Mouse (Mus musculus): ENCODE data around the gene Btnl9.
"Not testable (repeated sequence)": the region's sequence is repeated elsewhere in the genome, so short reads cannot be mapped to it uniquely, and the experiment has no call there.

Btnl9 gene

DNA sequence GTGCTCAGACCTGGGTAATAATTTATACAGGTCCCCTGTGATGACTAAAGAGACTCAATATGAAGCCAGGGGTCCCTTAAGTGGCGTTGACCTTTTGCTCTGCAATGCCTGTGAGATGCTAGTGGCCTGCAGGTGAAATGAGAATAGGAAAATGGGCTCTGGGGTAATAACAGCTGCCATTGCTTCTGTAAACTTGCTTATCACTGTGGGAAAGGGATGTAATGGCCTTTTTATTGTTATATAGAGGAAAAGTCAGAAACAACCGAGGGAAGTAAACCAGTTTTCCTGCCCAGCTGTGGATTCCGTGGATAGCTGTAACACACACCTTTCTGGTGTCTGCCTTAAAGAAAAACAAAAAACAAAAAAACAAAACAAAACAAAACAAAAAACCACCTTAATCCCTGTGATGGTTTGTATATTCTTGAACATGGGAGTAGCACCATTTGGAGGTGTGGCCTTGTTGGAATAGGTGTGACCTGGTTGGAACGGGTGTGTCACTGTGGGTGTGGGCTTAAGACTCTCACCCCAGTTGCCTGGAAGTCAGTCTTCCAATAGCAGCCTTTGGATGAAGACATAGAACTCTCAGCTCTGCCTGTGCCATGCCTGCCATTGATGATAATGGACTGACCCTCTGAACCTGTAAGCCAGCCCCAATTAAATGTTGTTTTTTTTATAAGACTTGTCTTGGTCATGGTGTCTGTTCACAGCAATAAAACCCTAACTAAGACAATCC, 10.7 kb downstream of the Btnl9 start:
- not testable (repeated sequence) for DNase-seq

DNA sequence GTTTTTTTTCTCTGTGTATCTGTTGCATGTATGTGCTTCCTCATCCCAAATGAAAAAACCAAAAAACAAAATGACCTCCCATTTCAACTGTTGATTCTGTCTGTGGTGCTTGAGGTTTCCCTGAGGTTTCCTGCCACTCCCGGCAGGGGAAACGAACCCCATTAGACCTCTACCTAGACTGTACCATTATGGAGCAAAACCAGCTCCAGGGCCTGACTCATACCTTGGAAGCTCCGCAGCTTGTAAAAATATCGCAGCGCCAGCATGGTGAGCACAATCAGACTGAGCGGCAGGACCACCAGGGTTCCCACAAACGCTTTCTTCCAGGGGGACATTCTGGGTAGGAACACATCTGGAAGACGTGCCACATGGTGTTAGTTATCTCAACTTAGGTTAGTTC, 11.6 kb downstream of the Btnl9 start:
- no peak for DNase-seq

DNA sequence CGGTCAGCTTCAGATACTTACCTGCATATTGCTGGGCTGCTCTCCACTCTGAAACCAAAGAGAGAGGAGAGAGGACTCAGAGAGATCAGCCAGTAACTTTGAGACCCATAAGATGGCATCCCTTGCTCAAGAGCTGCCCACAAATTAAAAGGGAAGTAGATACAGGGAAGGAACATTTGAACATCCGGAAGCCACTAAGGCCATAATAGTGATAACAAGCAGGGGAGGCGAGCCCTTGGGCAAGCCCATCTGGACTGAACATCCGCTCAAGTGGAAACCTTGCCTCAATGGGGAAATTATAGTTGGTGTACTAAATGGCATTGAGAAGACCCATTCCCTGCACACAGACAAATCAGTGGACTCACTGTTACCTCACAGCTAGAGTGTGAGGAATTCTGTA, 16.4 kb downstream of the Btnl9 start:
- DNase-seq, result no peak

DNA sequence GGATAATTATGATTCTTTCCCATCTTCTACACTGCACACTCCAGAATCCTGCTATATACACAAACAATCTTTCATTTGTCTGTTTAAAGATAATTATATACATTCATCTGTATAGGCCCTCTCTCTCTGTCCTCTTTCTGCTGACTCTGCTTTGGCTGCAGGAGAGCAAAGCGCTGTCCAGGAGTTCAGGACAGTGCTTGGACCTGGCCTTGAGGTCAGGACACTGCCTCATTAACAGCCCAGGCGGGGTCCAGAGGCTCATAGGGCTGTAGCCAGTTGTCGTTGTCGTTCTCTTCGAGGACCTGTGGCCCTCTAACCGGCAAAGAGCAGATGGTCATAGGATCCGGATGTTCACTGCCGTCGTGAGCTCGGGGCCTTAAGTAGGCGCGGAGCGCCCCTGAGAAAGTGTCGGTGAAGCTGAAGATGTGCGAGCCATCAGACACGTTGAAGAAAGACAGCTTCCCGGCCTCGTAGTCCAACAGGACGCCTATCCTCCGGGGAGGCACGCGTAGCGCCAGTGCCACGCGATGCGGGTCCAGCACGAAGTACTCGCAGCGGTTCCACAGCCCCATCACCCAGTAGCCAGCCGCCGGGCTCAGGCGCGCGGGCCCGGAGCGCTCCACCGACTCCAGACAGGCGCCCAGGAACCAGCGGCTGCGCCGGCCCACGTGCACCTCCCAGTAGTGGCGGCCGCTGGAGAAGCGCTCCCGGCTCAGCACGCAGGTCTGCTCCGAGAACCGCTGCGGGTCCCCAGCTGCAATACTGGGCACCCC, 17.9 kb downstream of the Btnl9 start:
- peak in 1 of 2 experiments; percentile 13 for DNase-seq

DNA sequence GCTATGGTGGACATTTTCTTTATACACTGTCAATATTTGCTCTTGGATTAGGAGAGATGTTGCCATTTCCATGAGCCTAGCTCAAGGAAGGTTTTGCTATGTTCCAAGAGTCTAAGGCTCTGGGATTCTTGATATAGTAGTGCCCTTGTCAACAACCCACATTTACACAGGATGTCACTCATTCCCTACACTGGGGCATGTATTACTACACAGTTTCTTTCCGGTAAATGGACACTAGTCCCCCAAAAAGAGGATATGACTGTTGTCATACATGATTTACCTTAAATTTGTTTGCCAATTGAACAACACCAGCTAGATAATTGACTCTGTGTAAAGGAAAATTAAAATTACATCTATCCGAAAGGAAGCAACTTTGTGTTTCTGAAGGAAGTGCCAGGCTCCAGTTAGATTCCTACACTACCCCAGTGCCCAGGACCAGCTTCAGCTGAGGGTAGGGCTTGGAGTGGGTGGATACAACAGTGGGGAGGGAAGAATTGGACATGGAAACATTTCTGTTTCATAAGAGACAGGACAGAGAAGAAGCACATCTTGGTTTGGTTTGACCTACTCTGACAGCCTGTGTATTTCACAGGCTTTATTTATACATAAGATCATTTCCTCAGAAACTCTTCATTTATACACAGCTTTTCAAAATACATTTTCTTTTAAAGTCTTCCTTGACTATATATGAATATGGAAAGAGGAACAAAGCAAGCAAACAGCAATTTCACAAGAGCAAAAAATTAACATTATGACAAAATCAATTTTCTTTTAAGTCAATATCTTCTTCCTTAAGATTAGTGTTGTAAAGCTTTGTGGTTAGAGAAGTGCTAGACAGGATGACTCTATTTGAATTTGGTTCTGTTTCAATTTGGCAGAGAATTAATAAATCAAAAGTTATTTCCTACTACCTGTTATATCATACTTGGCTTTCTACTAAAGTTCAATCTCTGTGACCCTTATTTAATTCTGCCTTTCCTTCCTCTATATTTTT, 29.8 kb downstream of the Btnl9 start:
- DNase-seq, result no peak

DNA sequence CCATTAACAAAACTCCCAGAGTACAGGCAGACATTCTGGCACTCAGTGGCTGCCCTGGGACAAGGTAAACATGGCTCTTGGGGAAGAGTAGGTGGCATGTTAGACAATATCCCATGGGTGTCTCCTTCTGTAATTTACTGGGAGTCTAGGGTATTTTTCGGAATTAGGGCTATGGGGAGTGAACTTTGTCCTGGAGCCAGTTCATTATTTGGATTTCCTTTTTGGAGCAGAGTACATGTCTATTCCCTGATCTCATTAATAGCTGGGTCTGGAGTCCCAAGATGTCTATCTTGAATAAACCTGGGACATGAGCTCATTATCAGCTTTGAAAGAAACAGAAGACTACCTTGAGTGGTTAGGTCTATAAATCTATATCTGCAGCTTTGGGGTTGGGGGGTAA, 32.9 kb downstream of the Btnl9 start, which contains the start of gene Olfr1394:
Olfr1394 (plus strand) TSS at position 301 of the 400 bp plus-strand sequence.
- no peak for DNase-seq

DNA sequence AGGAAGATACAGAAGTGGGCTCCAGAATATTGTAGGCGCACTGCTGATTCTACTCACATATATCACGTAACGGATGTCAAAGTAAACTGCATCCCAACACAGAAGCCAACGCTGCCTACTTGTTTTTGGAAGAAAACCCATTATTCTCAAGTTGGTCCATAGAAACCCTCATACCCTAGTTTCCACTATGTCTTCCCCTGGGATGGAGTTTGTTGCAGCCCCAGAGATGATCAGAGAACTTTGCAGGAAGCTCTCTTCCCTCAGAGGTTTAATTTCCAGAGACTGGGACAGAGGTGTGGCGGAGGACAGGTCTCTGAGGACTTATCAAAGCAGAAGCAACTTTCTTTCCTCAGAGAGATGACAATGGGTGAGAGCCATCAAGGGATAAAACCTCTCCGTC, 45.0 kb downstream of the Btnl9 start, which contains the start of gene Olfr1395:
Olfr1395 (plus strand) TSS at position 301 of the 400 bp plus-strand sequence.
- DNase-seq, result no peak

DNA sequence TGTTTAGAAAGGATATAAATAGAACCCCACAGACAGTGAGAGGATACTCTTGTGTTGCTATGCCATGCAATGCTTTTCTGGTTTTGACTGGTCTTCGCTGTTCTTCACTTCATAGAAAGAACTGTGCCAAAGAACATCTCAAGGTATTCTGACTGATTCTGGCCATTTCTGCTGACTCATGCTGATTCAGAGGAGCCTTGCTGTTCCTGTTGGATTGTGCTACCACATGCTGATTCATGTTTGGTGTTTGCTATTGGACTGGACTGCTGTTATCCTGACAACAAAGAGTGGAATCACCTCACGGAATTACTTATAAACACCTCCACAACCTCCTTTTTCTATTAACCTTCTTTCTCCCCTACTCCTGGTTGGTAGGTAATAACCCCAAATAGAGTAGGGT, 62.8 kb downstream of the Btnl9 start:
- DNase-seq, result no peak

DNA sequence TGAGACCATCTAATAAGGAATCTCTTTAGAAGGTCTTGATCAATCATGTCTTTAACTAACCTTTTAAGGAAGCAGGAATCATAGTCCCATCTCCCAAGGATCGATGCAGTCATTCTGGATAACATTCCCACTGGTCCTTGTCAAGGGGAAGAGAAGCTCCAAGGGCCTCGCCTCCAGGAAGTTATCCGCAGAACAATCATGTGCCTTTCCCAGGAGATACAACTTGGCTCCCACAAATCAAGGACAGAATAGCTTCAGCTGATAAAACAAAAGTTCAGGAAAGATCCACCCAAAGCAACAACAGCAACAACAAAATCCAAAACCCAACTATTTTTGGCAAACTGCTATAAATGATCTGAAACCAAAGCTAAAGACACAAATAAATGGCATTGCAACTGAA, 67.3 kb downstream of the Btnl9 start:
- no peak for DNase-seq
